Mouse (Mus musculus) spleen, embryonic (tissue): ENCODE data around the gene Ninj1.

ENCODE experiments used
- CTCF ChIA-PET: fragments of 350-600 bp; sonication (Branson Sonifier 250); formaldehyde crosslinking; loops from one replicate; lab custom pipeline; 2022; lab: Charles Lee

The Ninj1 gene

DNA sequence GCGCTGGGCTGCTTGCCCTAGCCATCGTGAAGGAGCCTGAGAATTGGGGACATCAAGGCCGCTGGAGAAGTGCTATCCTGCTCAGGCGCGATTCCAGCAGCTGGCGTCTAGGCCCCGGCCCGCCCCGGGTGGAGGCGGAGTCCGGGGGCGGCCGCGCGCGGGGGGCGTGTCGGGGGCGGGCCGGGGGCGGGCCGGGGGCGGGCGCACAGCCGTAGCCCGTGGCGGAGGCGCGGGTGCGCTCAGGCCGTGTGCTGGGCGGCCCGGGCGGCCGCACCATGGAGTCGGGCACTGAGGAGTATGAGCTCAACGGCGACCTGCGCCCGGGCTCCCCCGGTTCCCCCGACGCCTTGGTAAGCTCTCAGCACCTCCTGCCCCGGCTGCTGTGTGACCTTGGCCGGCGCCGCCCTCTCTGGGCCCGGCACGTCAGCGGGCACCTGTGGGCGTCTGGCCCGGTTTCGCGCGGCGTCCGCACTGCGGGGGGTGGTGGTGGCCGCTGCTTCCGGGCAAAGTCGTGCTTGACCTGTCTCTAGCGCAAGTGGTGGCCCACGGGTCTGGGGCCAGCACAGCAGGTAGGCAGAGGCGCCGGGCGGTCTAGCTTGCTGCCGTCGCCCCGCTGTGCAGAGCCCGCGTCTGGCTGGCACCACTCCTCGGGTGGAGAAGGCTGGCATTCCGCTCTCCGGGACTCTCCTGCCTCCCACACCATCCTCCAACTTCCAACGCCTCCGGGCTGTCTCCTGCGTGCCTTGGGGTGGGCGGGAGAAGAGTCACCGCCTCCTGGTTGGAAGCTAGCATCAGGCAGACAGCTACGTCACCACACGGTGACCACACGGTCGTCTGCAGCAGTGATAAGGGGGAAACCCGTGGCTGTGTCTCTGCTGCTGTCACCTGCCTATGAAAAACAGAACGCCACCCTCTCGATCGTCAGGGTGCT is at the start of gene Ninj1:
Gene Ninj1 (plus strand): TSS at position 198 of the 931 bp plus-strand sequence.
- CTCF ChIA-PET: interaction anchor here (0.5 to 0.7 kb wide), 3 partner anchors 61 to 243 kb away, joined by 4 to 6 read pairs (median 4); partner anchors contain the start of gene Susd3

DNA sequence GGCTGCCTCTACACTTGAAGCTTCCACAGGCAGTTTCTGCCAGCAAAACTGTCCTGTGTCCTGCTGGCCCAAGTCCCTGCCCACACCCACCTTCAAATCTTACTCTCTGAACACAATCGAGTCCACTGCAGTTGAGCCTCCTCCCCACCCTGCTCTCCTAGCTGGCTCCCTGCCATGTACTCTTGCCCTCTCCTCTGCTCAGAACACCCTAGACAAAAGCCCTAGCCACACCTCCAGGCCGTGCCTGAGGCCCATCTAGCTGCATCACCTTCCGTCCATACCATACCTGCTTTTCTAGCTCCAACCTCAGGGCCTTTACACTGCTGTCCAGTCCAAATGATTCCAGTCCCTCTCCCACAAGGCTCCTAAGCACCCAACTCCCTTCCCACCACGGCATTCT is 46.7 kb upstream of the Ninj1 start:
- CTCF ChIA-PET: no interaction called here

DNA sequence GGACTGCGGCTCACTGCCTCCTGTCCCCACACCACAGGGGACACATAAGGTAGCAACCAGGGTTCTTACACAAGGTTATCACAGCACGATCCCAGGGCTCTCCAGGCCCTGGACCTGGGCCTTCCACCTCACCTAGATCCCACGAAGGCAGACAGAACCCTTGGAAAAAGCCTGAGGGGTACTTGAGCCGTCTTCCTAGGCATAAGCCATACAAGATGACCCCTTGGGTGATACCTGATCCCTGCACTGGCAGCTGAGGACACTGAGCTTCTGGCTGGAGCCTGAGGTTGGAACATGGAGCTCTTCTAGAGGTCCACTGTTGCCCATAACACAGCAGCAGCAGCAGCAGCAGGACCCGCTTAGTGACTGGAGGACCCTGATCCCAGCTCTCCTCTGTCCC is 44.9 kb upstream of the Ninj1 start:
- CTCF ChIA-PET: no interaction called here

- CTCF ChIA-PET: no interaction called here
Measured at GRCm38 (mm10) chr13:49143323-49143722, 44.0 kb upstream of the Ninj1 start.

- CTCF ChIA-PET: no interaction called here
Measured at GRCm38 (mm10) chr13:49144451-49144850, 42.8 kb upstream of the Ninj1 start.

- CTCF ChIA-PET: interaction anchor here (0.7 kb wide), 1 partner anchor 77 kb away, joined by 6 read pairs; no protein-coding TSS in a partner anchor
Measured at GRCm38 (mm10) chr13:49145396-49145795, 41.9 kb upstream of the Ninj1 start.

GRCm38 (mm10) chr13:49146040-49146697 is 41.1 kb upstream of the Ninj1 start:
- CTCF ChIA-PET: interaction anchor here (0.5 kb wide), 1 partner anchor 27 kb away, joined by 3 read pairs; no protein-coding TSS in a partner anchor

- CTCF ChIA-PET: interaction anchor here (0.5 kb wide), 1 partner anchor 28 kb away, joined by 3 read pairs; no protein-coding TSS in a partner anchor
Measured at GRCm38 (mm10) chr13:49146698-49147006, 40.6 kb upstream of the Ninj1 start.

- CTCF ChIA-PET: interaction anchor here (0.5 kb wide), 2 partner anchors 28 to 281 kb away, joined by 3 to 4 read pairs; no protein-coding TSS in a partner anchor
Measured at GRCm38 (mm10) chr13:49147007-49147857, 40.1 kb upstream of the Ninj1 start.

DNA sequence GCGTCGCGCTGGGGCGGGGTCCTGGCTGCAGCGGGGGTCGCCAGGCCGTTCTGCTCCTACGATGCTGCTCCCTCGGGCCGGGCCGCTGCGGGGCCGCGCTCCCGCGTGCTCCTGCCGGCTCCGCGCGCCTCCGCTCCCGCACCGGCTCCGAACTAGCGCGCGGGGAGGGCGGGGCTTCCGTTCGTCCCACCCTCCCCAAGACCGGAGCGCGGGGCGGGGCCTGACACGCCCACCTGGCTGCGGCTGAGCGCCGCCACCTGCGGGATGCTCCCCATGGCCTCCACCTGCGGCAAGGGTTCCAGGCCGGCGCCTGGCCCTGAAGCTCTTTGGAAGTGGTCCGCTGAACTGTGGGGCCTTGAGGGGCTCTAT is 39.4 kb upstream of the Ninj1 start, which contains the start of gene Wnk2:
Gene Wnk2 (minus strand): TSS at position 157 of the 369 bp plus-strand sequence.
- CTCF ChIA-PET: no interaction called here

- CTCF ChIA-PET: no interaction called here
Measured at GRCm38 (mm10) chr13:49148687-49149086, 38.6 kb upstream of the Ninj1 start.

DNA sequence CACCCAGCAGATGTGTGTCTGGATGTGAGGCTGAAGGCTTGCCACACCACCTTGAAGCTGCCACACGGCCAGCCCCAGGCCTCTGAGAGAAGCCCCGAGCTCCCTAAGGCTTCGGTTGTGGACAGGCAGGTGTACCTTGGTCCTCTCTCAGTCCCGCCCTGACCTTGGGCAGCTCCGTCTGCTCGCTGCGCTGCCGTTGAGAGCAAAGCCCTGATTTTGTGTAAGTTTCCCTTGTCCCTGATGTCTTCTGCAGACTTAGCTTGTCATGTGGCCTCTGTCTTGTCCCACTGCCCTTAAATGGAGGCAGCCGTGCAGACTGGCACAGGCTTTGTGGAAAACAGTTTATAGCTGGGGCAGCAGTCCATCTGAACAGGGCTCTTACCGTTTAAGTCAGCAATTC is 33.3 kb upstream of the Ninj1 start:
- CTCF ChIA-PET: no interaction called here

- CTCF ChIA-PET: interaction anchor here (0.6 kb wide), 2 partner anchors 286 to 446 kb away, joined by 4 to 5 read pairs; no protein-coding TSS in a partner anchor
Measured at GRCm38 (mm10) chr13:49154621-49155020, 32.7 kb upstream of the Ninj1 start.

- CTCF ChIA-PET: interaction anchor here (0.9 kb wide), 1 partner anchor 16 kb away, joined by 6 read pairs; no protein-coding TSS in a partner anchor
Measured at GRCm38 (mm10) chr13:49156645-49157044, 30.6 kb upstream of the Ninj1 start.

- CTCF ChIA-PET: interaction anchor here (0.6 kb wide), 1 partner anchor 14 kb away, joined by 4 read pairs; no protein-coding TSS in a partner anchor
Measured at GRCm38 (mm10) chr13:49158040-49158713, 29.1 kb upstream of the Ninj1 start.

GRCm38 (mm10) chr13:49161236-49161635 is 26.0 kb upstream of the Ninj1 start:
- CTCF ChIA-PET: no interaction called here

DNA sequence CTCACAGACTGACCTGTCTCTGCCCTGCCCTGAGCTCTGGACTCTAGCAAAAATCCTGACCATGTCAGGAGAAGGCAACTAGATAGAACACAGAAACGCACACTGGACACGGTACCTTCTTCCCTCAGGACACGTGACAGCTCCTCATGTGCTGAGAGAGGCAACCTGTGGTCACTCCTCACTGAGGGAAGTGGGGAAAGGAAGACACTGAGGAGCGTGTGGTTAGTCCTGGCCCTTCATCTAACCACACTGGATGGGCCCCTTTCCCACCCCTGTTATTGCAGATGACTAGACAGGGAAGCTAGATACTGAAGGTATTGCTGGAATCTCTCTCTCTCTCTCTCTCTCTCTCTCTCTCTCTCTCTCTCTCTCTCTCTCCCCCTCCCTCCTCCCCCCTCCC is 24.6 kb upstream of the Ninj1 start:
- CTCF ChIA-PET: no interaction called here

DNA sequence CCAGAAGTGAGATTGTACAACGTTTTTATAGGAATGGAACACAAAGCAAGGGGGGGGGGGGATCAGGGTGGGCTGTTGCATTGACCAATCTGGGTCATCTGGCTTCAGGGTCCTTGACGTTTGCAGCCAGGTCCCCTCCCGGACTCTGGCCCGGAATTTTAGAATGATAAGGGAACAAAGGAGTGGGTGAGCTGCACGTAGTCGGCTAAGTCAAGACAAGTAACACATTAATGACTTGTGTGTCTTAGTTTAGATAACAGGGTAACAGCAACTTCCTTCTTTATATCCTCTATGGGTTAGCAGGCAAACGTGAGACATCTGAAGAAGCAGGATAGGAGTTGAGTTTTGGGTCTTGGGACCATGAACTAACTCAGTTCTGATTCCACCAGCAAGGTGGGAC is 23.6 kb upstream of the Ninj1 start:
- CTCF ChIA-PET: interaction anchor here (0.7 kb wide), 1 partner anchor 500 kb away, joined by 3 read pairs; no protein-coding TSS in a partner anchor

GRCm38 (mm10) chr13:49167081-49167480 is 20.2 kb upstream of the Ninj1 start:
- CTCF ChIA-PET: no interaction called here

DNA sequence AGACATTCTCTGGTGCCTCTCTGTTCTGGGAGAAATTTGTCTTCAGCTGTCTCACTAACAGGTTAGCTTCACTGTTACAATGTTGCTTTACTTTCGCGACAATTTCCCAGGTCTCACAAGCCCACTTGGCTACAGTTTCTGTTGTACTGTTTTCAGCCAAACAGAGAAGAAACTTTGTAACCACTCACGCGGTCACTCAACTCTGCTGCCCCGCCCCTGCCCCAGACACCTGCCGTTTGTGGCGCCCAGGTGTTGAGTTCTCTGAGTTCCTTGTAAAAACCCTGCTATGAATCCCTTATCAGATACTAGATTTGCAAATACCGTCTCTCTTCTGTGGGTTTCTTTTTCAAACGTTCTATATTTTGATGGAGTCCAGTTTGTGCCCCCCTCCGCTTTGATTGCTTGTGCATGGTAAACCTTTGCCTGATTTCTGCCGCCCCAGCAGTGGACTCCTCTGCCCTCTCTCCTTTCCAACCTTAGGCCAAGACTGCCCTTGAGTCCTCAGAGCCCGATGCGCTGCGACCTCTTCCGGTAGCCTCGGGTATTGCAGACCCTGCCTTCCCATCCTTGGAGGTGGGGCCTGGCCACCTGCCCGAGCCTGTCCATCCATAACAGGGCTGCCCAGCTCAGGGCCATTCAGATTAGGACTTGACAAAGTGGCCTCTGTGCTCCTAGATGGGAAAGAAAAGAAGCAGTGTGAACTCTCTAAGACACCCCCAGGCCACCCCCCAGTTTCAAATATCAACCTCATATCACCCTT is 17.7 kb upstream of the Ninj1 start:
- CTCF ChIA-PET: no interaction called here
